In genomic region chr7:116462114-116462513, GRCm38 (mm10) we compare ENCODE assay signal across 18 mouse cellular contexts. TPM values are rescaled to one million over a fixed set of nuclear protein-coding genes. Genes with fewer than 3 reads are reported as not detected.
DNase-seq lines count a peak whose midpoint lies in the region; ATAC-seq and TF ChIP-seq lines count a peak whose summit lies in the region.
"Had no signal": no experiment of that assay in that cellular context is flagged by ENCODE, and none has a peak within 500 bp of the region (broad histone marks: within the 10 kb centered on the region; RNA-seq: fewer than 3 reads in every experiment).

No protein-coding gene starts in this region.

- 30% methylated on average over 8 of the region's 8 CpGs for WGBS in lung, embryonic 16.5 days
- 41% methylated on average over 8 of the region's 8 CpGs for WGBS in stomach, postnatal 0 days
- 66% methylated on average over 8 of the region's 8 CpGs for WGBS in forebrain, embryonic 11.5 days

- no peaks in the 10 kb centered on the region for H3K9me3 ChIP-seq in lung, embryonic 16.5 days (ENCODE audit: control insufficient read depth, low read length)
- H3K9me3 ChIP-seq in stomach, postnatal 0 days (ENCODE audit: control insufficient read depth, low read length) = no peaks in the 10 kb centered on the region
- no peaks in the 10 kb centered on the region for H3K9me3 ChIP-seq in forebrain, embryonic 11.5 days (ENCODE audit: control insufficient read depth, low read length)
- H3K9me3 ChIP-seq: forebrain, embryonic 13.5 days; G1E; heart, embryonic 13.5 days; hindbrain, embryonic 13.5 days; liver, embryonic 12.5 days; midbrain, embryonic 12.5 days had no signal

- no peaks in the 10 kb centered on the region for H3K27me3 ChIP-seq in lung, embryonic 16.5 days (ENCODE audit: control insufficient read depth, insufficient read depth, low read depth, low read length)
- no peaks in the 10 kb centered on the region for H3K27me3 ChIP-seq in stomach, postnatal 0 days (ENCODE audit: control insufficient read depth, insufficient read depth, low read length)
- H3K27me3 ChIP-seq in forebrain, embryonic 11.5 days (ENCODE audit: control insufficient read depth, insufficient read depth, low read length) = no peaks in the 10 kb centered on the region
- H3K27me3 ChIP-seq: forebrain, embryonic 13.5 days; heart, embryonic 13.5 days; hindbrain, embryonic 13.5 days; liver, embryonic 12.5 days; midbrain, embryonic 12.5 days had no signal

- H3K9ac ChIP-seq in lung, embryonic 16.5 days (ENCODE audit: low read length) = no peak overlapping the region
- H3K9ac ChIP-seq in stomach, postnatal 0 days (ENCODE audit: low read length) = no peak overlapping the region
- no peak overlapping the region for H3K9ac ChIP-seq in forebrain, embryonic 11.5 days (ENCODE audit: low read length)
- H3K9ac ChIP-seq: forebrain, embryonic 13.5 days; heart, embryonic 13.5 days; hindbrain, embryonic 13.5 days; liver, embryonic 12.5 days; midbrain, embryonic 12.5 days had no signal

- no peak for TF ChIP-seq EP300 in stomach, postnatal 0 days (optimal IDR thresholded peaks at IDR 0.05)

- ATAC-seq in lung, embryonic 16.5 days (ENCODE audit: low read depth) = 0 out of 2 replicates have a peak, but pooled peaks have one; percentile 25
- ATAC-seq in stomach, postnatal 0 days (ENCODE audit: low FRiP score, low TSS enrichment) = no peak
- ATAC-seq in forebrain, embryonic 11.5 days (replicated peaks; ENCODE audit: low FRiP score) = no peak
- ATAC-seq: forebrain, embryonic 13.5 days; liver, embryonic 12.5 days had no signal

- no peak overlapping the region for H3K4me2 ChIP-seq in lung, embryonic 16.5 days (ENCODE audit: low read depth, low read length)
- H3K4me2 ChIP-seq in stomach, postnatal 0 days (replicated peaks; ENCODE audit: low read depth) = no peak overlapping the region
- no peak overlapping the region for H3K4me2 ChIP-seq in forebrain, embryonic 11.5 days (ENCODE audit: low read depth, low read length, severe bottlenecking)
- H3K4me2 ChIP-seq: forebrain, embryonic 13.5 days; heart, embryonic 13.5 days; hindbrain, embryonic 13.5 days; liver, embryonic 12.5 days; midbrain, embryonic 12.5 days had no signal

- H3K36me3 ChIP-seq in lung, embryonic 16.5 days (ENCODE audit: control insufficient read depth, insufficient read depth, low read length) = no peaks in the 10 kb centered on the region
- no peaks in the 10 kb centered on the region for H3K36me3 ChIP-seq in stomach, postnatal 0 days (ENCODE audit: control insufficient read depth, insufficient read depth, low read length)
- no peaks in the 10 kb centered on the region for H3K36me3 ChIP-seq in forebrain, embryonic 11.5 days (ENCODE audit: control insufficient read depth, insufficient read depth, low read length)
- H3K36me3 ChIP-seq: G1E; heart, embryonic 13.5 days; hindbrain, embryonic 13.5 days; liver, embryonic 12.5 days; midbrain, embryonic 12.5 days had no signal

- peak; percentile 13 for DNase-seq in thymus, postnatal 4 days
- no peak for DNase-seq in thymus, postnatal 14 days
- peak; percentile 67 for DNase-seq in ZHBTc4 (ENCODE audit: low read depth, low spot score)
- DNase-seq in stomach, postnatal 0 days (ENCODE audit: low spot score) = no peak
- no peak for DNase-seq in layer of hippocampus, postnatal 36 days
- DNase-seq in forebrain, embryonic 11.5 days (ENCODE audit: low spot score) = no peak
- DNase-seq in right cerebral cortex, postnatal 10 days (ENCODE audit: low spot score in 2 of 2) = no peak
- DNase-seq: adrenal gland, adult 8-10 months; gastrocnemius, adult 2 months; kidney, adult 8-10 months; spleen, adult 18-20 months had no signal

- H3K4me1 ChIP-seq in lung, embryonic 16.5 days (replicated peaks; ENCODE audit: control insufficient read depth, insufficient read depth, low read length) = peaks cover 3% of the 10 kb centered on the region
- no peaks in the 10 kb centered on the region for H3K4me1 ChIP-seq in stomach, postnatal 0 days (replicated peaks; ENCODE audit: control insufficient read depth, insufficient read depth)
- no peaks in the 10 kb centered on the region for H3K4me1 ChIP-seq in forebrain, embryonic 11.5 days (replicated peaks; ENCODE audit: control insufficient read depth, insufficient read depth, low read length)
- H3K4me1 ChIP-seq: forebrain, embryonic 13.5 days; hindbrain, embryonic 13.5 days; liver, embryonic 12.5 days; midbrain, embryonic 12.5 days had no signal

- TF ChIP-seq CTCF in stomach, postnatal 0 days (IDR thresholded peaks at IDR 0.05; ENCODE audit: low read depth) = no peak

- no peak overlapping the region for H3K4me3 ChIP-seq in lung, embryonic 16.5 days (ENCODE audit: low read length)
- H3K4me3 ChIP-seq in stomach, postnatal 0 days (ENCODE audit: low read depth, low read length) = no peak overlapping the region
- no peak overlapping the region for H3K4me3 ChIP-seq in forebrain, embryonic 11.5 days (ENCODE audit: low read depth, low read length)
- H3K4me3 ChIP-seq: forebrain, embryonic 13.5 days; gastrocnemius, adult 2 months; heart, embryonic 13.5 days; hindbrain, embryonic 13.5 days; liver, embryonic 12.5 days; midbrain, embryonic 12.5 days had no signal

- H3K27ac ChIP-seq in lung, embryonic 16.5 days (ENCODE audit: low read length) = no peak overlapping the region
- H3K27ac ChIP-seq in stomach, postnatal 0 days (replicated peaks) = 0 out of 2 replicates have a peak overlapping the region, but pooled peaks have one; percentile 2
- no peak overlapping the region for H3K27ac ChIP-seq in forebrain, embryonic 11.5 days (ENCODE audit: low read depth, low read length)
- H3K27ac ChIP-seq: forebrain, embryonic 13.5 days; gastrocnemius, adult 2 months; heart, embryonic 13.5 days; hindbrain, embryonic 13.5 days; liver, embryonic 12.5 days; midbrain, embryonic 12.5 days had no signal

RNA-seq across cellular contexts. Expression of gene Pik3c2a, which starts 18.9 kb away (rescaled TPM):
- 26.0 and 26.9 TPM in 2 replicates for polyA plus RNA-seq in lung, embryonic 16.5 days (2015; fragmentation: Nextera tagmentation; extraction: Ambion mirVana)
- 12.0 and 12.1 TPM in 2 replicates for polyA plus RNA-seq in stomach, postnatal 0 days (2015; fragmentation: Nextera tagmentation; extraction: Ambion mirVana)
- total RNA-seq in layer of hippocampus, postnatal 36 days (2021) = 10 to 100 TPM; 28.5 to 30.0 TPM
- polyA plus RNA-seq in forebrain, embryonic 11.5 days (2014; fragmentation: Nextera tagmentation; extraction: Ambion mirVana) = 28.5 and 33.4 TPM in 2 replicates

RNA-seq across cellular contexts. Expression of gene Nucb2, which starts 42.1 kb away (rescaled TPM):
- polyA plus RNA-seq in lung, embryonic 16.5 days (2015; fragmentation: Nextera tagmentation; extraction: Ambion mirVana) = 23.3 and 24.2 TPM in 2 replicates
- 45.5 and 46.2 TPM in 2 replicates for polyA plus RNA-seq in stomach, postnatal 0 days (2015; fragmentation: Nextera tagmentation; extraction: Ambion mirVana)
- total RNA-seq in layer of hippocampus, postnatal 36 days (2021) = 10 to 100 TPM; 25.4 to 25.6 TPM
- 15.2 and 15.8 TPM in 2 replicates for polyA plus RNA-seq in forebrain, embryonic 11.5 days (2014; fragmentation: Nextera tagmentation; extraction: Ambion mirVana)

Comparison
In these comparisons a context has a peak if more than half of its experiments do, and no peak if none do; other contexts are left out.
1. DNase-seq: peak in thymus, postnatal 4 days (single experiment) and ZHBTc4 (single experiment); none in thymus, postnatal 14 days (single experiment), stomach, postnatal 0 days (single experiment), layer of hippocampus, postnatal 36 days (0 of 2), forebrain, embryonic 11.5 days (single experiment) and right cerebral cortex, postnatal 10 days (0 of 2).